Mouse (Mus musculus) frontal cortex, adult 2 months (tissue): Measurements from ENCODE around the gene Lcorl. TPM values are rescaled to one million over a fixed set of nuclear protein-coding genes. Genes with fewer than 3 reads are reported as not detected.
A peak's percentile ranks its signal among the peaks of the same experiment; 100 is the strongest.
"Not testable (repeated sequence)": the region's sequence is repeated elsewhere in the genome, so short reads cannot be mapped to it uniquely, and the experiment has no call there.

Experiments
- DNase-seq, 2 experiments: peaks; one replicate each; pipeline ENCODE4 v3.0.0; 2022; ENCODE audit warnings: low spot score in 1 of 2; ENCODE audit errors: extremely low spot score in 1 of 2
- polyA plus RNA-seq: library from polyadenylated mRNA; depleted of rRNA; stranded (reverse); fragments of >200 nt; gene quantifications from 2 replicates; pipeline ENCODE4 v1.2.3, GENCODE M21; 2012

Gene Lcorl
- polyA plus RNA-seq, 1 experiment: 10.3 TPM

DNA sequence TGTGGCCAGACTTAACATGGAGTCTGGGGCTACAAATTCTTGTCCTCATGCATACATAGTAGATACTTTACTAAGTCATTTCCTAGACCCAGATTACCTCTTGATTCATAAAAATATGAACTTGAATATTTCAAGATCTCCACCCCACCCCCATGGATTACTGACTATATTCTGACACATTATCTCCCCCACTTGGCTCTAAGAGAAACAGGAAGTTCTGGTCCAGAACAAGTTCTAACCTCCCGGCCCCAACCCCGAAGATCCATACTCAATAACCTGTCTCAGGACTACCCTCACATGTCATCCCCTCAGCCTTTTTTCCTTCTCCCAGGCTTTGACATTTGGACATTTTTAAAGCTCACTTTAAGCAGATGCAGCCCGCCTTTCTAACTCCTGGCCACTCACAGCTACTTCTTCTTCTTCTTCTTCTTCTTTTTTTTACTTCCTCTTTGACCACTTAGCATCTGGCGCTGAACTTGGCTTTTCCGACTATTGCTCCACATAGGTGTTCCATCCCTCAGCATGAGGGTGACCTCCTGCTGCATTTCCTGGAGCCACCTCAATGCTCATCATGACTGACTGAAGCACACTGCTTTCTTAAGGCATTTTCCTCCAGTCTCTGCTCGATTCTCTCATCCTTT is 138.4 kb downstream of the Lcorl start:
- no peak for DNase-seq

DNA sequence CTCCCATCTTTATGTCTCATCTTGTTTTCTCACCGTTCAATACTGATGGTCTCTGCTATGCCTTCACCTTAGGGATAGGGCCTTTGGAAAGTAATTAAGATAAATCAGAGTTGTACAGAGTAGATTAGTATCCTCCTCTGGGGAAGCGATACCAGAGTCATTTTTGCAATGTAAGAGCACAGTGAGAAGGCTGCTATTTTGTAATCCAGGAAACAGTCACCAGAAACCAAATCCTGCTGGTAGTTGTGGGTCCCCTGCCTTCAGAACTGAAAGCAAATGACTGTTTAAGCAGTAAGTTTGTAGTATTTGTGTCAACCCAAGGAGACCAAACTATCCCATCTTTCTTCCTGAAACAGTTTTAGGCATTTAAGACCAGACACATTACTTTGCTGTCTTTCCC is 147.8 kb downstream of the Lcorl start:
- DNase-seq: no peak

DNA sequence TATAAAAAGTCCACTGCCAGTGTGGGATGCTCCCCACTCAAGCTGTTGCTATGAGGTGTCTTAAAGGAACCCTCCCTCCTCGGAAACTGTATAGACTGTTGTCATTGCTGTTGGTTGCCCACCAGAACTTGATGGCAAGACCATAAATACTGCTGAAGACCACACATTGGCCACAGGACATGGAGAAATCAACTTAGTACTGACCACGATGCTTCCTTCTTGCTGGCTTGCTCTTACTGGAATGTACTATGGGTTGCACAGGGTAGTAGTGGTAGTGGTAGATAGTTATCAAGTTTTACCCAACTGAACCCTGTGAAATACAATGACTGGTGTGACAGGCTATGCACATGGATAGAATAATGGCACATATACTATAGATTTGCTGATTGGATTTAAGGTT is 150.6 kb downstream of the Lcorl start:
- DNase-seq: peak in 1 of 2 experiments; percentile 4

DNA sequence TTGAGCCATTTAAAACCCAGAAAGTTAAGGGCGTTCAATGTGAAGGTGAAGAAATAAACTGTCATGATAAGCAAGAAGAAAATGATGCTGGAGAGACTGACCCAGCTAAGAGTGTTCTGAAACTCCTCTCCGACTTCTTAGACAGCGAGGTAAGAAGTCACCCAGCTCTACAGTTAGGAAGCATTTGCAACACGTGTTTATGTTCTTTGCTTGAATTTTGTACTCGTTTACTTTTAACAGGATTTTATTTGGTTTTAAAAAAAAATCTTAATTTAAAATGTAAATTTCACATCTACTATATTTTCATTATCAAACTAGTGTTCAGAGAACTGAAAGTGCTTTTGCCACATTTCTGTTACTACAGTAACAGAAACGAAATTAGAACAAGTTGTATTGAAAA is 165.7 kb downstream of the Lcorl start:
- no peak for DNase-seq

DNA sequence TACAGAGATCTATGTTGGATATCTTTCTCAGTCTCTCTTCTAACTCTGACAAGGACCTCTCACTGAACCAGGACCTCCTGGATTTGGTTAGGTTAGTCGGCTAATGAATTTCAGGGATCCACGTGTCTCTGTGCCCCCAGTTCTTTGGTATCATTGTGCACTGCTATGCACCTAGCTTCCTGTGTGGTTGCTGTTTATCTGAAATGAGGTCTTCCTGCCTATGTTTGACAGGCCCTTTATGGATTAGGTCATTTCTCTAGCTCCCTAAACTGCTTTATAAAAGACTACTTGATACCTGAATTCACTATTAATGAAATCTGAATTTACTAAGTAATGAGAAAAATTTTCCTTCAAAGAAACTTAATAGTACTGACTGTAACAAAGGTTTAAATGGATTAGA is 166.6 kb downstream of the Lcorl start:
- no peak for DNase-seq

DNA sequence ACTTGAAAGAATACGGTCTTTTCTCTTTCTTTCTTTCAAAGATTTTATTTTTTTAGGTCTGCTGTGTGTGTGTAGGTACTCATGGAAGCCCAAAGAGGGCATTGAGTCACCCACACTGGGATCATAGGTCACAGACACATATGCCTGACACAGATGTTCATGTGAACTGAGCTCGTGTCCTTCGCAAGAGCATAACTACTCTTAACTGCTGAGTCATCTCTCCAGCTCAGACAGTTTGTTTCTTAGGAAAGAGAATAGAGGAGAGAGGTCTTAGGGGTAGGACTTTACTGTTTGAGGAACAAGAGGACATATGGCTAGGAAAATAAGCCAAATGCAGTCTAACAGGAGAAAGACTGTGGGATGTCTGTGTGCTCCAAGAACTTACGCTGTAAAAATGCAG is 168.3 kb downstream of the Lcorl start:
- no peak for DNase-seq

DNA sequence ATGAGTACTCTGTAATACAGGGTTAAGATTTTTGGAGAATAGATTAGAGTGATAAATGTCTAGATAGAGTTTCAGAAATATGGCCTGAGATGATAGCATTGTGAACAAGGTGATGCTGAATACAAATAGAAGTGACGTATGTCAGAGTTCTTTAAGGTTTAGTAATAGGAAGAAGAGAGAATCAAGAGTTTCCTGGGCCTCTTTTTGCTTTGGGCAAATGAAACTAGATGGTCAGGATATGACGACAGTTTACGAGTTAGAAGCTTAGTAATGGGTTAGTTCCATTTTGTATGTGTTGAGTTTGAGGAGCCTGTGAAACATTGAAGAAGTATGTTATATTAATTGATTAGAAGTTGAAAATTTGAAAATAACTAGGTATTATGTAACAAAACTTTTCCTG is 171.2 kb downstream of the Lcorl start:
- DNase-seq: no peak

DNA sequence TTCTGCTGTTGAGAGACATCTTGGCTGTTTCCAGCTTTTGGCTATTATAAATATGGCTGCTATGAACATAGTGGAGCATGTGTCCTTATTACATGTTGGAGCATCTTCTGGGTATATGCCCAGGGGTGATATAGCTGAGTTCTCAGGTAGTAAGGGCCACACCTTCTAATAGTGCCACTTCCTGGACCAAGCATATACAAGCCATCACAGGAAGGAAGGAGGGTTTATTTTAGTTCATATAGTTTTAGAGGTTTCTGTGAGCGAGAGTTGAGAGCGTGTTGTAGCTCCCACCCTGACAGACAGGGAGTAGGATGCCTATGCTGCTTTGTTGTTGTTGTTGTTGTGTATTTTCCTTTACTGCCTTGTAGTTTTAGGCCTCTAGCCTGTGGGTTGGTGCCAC is 172.2 kb downstream of the Lcorl start:
- no peak for DNase-seq

DNA sequence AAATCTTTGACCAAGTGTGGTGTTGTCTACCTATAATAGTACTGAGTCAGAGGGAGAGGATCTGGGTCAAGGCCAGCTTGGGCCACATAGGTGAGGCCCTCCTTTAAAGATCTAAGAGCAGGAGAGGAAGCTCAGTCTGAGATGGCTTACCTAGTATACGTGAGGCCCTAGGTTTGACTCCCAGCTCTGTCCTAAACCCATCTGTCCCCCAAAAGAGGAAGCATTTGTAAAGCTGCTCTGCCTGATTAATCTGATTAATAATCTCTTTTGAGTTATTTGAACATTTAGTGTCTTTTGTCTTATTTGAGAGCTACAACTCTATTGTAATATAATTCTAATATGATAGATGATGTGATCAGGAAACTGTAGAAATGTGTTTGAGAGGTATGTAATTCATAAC is 174.0 kb downstream of the Lcorl start:
- DNase-seq: no peak

DNA sequence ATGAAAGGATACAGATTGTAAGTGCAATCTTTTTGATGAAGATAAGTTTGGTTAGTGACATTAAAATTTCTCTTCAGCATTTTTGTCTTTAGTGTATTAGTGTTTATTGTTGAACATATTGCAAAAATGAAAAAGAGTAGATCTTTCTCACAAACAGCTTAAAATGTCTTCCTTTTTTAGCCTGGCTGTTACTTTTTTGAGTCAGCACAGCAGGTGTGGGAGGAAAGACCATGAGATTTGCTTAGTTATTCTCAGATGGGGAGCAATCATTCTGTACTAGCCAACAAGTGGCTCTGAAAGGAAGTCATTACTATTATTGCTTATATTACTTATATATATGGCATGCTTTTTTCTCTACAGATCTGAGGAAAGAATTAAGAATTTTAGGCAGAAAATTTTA is 177.5 kb downstream of the Lcorl start:
- DNase-seq: peak in 1 of 2 experiments; percentile 10

DNA sequence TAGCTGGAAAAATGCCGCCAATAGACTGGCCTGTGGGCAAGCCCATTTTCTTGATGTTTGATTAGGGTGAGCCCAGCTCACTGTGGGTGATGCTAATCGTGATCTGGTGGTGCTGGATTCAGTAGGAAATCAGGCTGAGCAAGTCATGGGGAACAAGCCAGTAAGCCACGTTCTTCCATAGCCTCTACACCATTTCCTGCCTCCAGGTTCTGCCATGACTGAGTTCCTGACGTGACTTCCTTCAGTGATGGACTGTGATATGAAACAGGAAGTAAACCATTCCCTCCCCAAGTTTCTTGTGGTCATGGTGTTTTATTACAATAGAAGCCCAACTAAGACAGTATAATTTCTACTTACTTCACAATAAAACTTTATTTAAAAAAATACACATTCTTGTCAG is 179.8 kb downstream of the Lcorl start:
- no peak for DNase-seq

DNA sequence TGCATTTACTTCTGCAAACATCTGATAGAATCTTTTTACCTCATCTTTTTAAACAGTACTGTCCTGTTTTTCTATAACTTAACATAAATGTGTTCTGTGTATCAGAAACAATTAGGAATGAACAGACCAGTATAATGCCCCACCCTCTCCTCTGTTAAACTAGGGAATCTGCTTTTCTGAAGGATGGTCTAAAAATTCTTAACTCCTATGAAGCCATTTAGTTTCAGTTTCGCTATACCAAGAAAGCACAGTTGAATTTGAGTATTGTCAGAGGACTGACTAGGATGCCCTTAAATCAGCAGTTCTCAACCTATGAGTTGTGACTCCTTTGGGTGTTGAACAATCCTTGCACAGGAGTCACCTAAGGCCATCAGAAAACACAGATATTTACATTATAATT is 182.4 kb downstream of the Lcorl start:
- no peak for DNase-seq

DNA sequence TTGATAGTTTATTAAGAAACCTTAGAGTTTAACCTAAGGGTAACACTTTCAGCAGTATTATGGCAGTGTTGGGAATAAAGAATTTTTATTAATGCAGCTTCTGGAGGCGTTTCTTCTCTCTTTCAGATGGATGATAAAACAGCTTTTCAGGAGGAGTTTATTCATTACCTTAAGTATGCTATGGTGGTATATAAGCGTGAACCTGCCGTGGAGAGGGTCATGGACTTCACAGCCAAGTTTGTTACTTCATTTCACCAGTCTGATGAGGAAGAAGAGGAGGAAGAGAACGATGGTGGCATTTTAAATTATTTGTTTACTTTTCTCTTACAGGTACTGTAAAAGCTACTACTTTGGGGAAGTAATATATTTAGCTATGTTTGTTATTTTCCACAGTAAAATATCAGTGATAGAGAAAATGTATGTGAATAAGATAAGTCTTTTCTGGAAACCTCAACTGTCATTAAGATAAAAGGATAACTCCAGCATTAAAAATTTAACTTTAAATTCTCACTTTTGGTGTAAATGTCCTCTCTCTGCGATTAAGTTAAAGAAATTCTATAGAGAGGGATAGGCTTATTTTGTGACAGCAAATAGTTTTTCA is 186.4 kb downstream of the Lcorl start:
- DNase-seq: no peak

DNA sequence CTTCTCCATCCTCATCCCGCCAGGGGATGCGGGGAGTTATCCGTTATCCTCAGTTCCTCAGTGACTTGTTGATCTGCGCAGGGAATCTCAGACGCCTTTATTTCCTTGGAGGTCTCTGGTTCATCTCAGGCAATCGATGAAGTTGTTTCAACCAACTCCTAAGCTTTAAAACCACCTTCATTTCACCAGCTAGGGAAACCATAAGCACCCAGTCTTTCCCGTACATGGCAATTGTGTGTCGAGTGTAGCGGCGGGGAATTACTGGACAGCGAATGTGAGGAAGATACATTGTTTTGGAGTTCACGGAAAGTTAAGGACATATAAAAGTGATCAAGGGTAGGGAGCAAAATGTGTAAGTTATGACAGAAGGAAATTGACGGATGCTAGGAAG is 187.1 kb downstream of the Lcorl start:
- DNase-seq: no peak

DNA sequence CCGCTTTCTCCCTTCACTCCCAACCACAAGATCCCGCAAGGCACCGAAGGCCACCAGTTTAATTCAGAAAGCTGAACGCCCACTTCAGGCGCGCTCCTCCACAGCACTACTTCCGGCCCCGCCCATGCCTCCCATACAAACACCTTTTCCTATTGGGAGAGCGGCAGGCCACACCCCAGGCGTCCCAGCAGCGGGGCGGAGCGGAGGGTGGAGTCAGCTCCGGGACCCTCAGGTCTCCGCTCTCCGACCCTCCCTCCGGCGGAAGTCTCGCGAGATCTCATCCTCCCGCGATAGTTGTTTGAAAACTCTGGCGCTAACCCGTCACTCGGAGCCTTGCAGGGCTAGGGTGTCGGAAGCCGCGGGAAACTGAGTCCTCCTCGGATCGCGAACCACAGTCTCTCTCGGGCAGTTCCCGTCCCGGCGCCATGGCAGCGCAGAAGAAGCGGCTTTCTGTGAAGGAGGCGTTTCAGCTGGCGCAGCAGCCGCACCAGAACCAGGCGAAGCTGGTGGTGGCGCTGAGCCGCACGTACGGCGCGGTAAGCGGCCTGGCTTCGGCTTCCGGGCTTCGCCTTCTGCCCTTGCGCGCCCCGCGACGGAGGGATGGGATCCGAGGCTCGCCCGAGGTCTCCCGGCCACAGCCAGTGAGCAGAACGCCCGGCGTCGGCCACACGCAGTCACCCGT is 187.7 kb downstream of the Lcorl start, which contains the start of gene Ncapg:
Gene Ncapg (plus strand): TSS at position 322 of the 682 bp plus-strand sequence.
- DNase-seq: peak; percentile 97 to 99

DNA sequence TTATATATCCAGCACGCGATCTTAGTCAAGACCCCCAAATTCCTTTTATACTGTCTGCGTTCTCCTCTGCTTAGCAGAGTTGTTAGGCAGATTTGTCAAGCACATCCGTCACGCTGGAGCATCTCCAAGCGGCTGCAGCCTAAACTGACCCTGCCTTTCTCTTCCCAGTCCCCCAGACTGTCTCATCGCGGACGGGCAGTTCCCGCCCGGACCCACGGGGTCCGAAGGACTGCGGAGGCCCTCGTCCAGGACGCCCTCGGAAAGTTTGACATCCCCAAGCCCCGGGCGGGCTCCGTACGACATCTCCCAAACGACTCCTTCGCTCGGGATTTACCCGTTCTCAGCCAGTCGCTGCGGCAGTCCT is 188.2 kb downstream of the Lcorl start:
- no peak for DNase-seq

DNA sequence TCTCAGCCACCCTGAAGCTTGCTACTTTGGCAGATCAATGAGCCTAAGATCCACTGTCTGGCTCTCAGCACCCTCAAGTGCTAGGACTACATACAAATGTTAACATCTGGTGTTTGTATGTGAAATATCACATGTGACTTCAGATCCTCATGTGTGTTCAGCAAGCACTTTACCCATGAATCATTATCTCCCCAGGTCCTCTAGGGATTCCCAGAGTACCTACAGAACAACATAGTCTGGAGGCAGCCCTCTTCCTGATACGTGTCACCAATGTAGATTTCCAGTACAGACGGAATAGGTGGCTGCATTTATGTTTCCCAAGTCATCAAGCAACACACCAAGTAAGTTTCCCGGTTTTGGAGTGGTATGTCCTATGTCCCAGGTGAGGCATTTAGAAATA is 188.6 kb downstream of the Lcorl start:
- DNase-seq: peak in 1 of 2 experiments; percentile 16

DNA sequence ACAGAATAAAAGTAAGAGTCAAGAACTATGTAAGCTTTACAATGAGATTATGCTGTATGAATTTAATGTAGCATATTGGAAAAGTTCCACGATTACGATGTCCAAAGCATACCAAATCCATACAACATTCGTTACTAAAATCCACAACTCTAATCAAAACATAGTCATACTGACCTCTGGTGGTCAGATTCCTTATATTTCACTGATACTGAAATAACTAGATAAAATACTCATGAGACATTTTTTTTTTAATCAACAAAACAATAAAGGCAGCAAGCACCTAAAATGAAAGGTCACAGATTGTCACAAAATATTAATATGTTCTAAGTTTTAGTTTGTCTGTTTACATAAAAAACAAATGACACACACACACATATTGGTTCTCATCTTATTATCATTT is 189.1 kb downstream of the Lcorl start:
- peak in 1 of 2 experiments; percentile 78 for DNase-seq

DNA sequence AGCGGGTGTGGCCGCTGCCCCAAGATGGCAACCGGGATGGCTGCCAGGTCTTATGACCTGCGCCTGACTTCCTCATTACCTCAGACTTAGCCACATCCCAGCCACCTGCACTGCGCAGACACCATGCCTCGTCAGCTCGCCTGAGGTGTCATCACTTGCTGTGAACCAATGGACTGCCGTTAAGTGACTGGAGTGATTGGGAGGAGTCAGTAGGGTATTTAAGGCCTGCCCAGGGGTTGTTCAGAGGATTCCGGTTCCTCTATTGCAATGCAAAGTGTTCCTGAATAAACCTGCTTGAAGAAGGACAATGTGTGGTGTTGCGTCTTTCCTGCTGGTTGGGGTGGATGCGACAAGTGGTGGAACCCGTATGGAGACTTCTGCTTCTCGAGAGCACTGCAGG is 199.0 kb downstream of the Lcorl start:
- not testable (repeated sequence) for DNase-seq

DNA sequence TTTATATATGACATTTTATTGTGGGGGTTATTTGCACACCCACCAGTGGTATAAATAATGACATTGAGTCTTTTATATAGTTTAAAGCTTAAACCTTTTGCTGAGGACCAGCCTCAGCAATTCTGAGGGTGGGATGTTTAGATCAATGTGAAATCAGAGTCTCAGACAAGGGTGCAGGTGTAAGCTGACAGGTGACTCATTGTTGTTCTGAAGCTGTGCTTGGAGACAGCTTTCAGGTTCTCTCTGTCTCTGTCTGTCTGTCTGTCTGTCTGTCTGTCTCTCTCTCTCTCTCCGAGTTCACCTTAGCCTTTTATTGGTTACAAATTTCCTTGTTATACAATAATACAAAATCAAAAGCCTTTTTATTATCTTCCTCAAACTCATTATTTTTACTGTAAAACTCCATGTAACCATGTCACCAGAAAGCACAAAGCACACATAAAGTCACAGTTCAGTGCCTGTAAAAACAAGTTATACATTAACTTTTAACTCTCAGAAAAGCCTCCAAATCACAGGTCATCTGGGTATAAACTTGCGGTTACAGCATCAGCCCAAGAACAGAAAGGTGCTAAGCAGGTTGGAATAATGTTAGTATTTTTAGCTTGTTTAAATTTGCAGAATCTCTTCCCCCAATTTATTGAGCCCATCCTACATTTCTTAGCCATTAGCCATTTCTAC is 206.2 kb downstream of the Lcorl start:
- no peak for DNase-seq
